Mouse (Mus musculus): ENCODE data around the gene Washc3.

Gene Washc3

DNA sequence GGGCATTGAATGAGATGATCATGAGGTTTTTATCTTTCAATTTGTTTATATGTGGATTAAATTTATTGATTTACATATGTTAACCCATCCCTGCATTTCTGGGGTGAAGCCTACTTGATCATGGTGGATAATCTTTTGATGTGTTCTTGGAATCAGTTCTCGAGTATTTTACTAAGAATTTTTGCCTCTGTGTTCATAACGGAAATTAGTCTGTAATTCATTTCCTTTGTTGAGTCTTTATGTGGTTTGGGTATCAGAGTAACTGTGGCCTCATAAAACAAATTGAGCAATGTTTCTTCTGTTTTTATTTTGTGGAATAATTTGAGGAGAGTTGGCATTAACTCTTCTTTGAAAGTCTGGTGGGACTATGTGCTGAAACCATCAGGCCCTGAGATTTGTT, 54.7 kb downstream of the Washc3 start:
- DNase-seq (ENCODE audit: low spot score), result no peak

GRCm38 (mm10) chr10:88260309-88260708, 59.4 kb downstream of the Washc3 start:
- DNase-seq (ENCODE audit: low spot score), result no peak

- DNase-seq (ENCODE audit: low spot score), result no peak
Observed at GRCm38 (mm10) chr10:88261186-88261585, 60.3 kb downstream of the Washc3 start.

- DNase-seq (ENCODE audit: low spot score), result no peak
Observed at GRCm38 (mm10) chr10:88263383-88263782, 62.5 kb downstream of the Washc3 start.

- DNase-seq (ENCODE audit: low spot score), result no peak
Observed at GRCm38 (mm10) chr10:88274045-88274444, 73.2 kb downstream of the Washc3 start.

GRCm38 (mm10) chr10:88281699-88282098, 80.8 kb downstream of the Washc3 start:
- DNase-seq (ENCODE audit: low spot score), result no peak

DNA sequence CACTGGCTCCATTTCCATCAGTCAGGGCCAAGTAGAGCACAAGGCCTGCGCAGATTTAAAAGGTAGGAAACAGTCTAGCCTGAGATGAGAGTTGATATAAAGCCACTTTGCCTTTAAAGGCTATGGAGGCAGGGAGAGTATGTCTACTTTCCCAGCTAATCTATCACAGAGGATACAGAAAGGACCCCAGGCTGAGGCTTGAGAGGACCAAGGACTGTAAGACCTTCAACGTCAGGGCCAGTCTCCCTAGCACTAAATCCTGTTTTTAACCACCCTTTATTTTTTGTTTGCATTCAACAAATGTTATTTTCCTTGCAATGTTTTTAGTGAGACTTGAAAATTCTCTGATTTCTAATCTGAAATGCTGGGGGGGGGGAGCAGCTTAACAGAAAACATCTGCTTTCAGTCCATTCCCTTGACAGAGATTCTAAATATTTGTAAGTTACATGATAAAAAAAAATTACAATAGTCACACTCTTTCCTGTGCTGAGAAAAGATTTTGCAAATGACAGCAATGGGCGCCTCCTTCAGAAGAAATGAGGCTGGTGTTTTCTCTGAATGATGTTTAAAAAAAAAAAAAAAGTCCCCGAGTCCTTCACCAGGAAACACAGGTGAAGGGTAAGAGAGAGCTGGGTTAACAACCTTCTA, 83.6 kb downstream of the Washc3 start:
- DNase-seq (ENCODE audit: low spot score), result no peak

- DNase-seq (ENCODE audit: low spot score), result no peak
Observed at GRCm38 (mm10) chr10:88287261-88287660, 86.4 kb downstream of the Washc3 start.

GRCm38 (mm10) chr10:88288061-88288460, 87.2 kb downstream of the Washc3 start:
- no peak for DNase-seq (ENCODE audit: low spot score)

- no peak for DNase-seq (ENCODE audit: low spot score)
Observed at GRCm38 (mm10) chr10:88295091-88295490, 94.2 kb downstream of the Washc3 start.

Data from embryo, embryonic 10 days (tissue).